Mouse (Mus musculus) neural tube, embryonic 15.5 days (tissue): Measurements from ENCODE around the gene Mgat4a. TPM values are rescaled to one million over a fixed set of nuclear protein-coding genes. Genes with fewer than 3 reads are reported as not detected.

Source experiments
- ATAC-seq: fragments of 200-750 bp; cut with Nextera tagmentation; 2 replicates; pipeline ENCODE4 v1.8.0; 2017; ENCODE audit warnings: mild to moderate bottlenecking, moderate TSS enrichment, moderate library complexity; ENCODE audit not compliant: low FRiP score
- H3K27ac ChIP-seq: fragments of 300-500 bp; sonication (generic); replicated peaks from 2 replicates; pipeline ENCODE4 v1.5.1; 2015; ENCODE audit warnings: mild to moderate bottlenecking, inconsistent platforms
- H3K27me3 ChIP-seq: fragments of 300-500 bp; sonication (generic); replicated peaks from 2 replicates; pipeline ENCODE4 v1.6.1; 2015; ENCODE audit warnings: inconsistent platforms
- H3K36me3 ChIP-seq: fragments of 300-500 bp; sonication (generic); 2 replicates; pipeline ENCODE4 v1.6.1; 2015; ENCODE audit warnings: inconsistent platforms
- H3K4me1 ChIP-seq: fragments of 300-500 bp; sonication (generic); 2 replicates; pipeline ENCODE4 v1.6.1; 2015; ENCODE audit warnings: inconsistent platforms
- H3K4me2 ChIP-seq: fragments of 300-500 bp; sonication (generic); 2 replicates; pipeline ENCODE4 v1.6.1; 2015; ENCODE audit warnings: inconsistent platforms, mild to moderate bottlenecking, moderate library complexity
- H3K4me3 ChIP-seq: fragments of 300-500 bp; sonication (generic); replicated peaks from 2 replicates; pipeline ENCODE4 v1.5.1; 2015; ENCODE audit warnings: mild to moderate bottlenecking, inconsistent platforms
- H3K9ac ChIP-seq: fragments of 300-500 bp; sonication (generic); replicated peaks from 2 replicates; pipeline ENCODE4 v1.6.1; 2015; ENCODE audit warnings: mild to moderate bottlenecking, inconsistent platforms
- H3K9me3 ChIP-seq: fragments of 300-500 bp; sonication (generic); replicated peaks from 2 replicates; pipeline ENCODE4 v1.6.1; 2016; ENCODE audit warnings: inconsistent platforms
- WGBS: fragments of 180-500 bp; shearing (Covaris S2); methylation state at CpG from one replicate; pipeline ENCODE4 v1.1.7; 2015; ENCODE audit warnings: mixed read lengths; 5-methylcytosine and 5-hydroxymethylcytosine counted together
- polyA plus RNA-seq: library from polyadenylated mRNA; unstranded; fragments of >200 nt; fragmentation: Nextera tagmentation; extraction: Ambion mirVana; gene quantifications from 2 replicates; pipeline ENCODE4 v1.2.1, GENCODE M21; 2015

Gene Mgat4a
- polyA plus RNA-seq, 1 experiment from 2014 or later: 10.6 TPM

DNA sequence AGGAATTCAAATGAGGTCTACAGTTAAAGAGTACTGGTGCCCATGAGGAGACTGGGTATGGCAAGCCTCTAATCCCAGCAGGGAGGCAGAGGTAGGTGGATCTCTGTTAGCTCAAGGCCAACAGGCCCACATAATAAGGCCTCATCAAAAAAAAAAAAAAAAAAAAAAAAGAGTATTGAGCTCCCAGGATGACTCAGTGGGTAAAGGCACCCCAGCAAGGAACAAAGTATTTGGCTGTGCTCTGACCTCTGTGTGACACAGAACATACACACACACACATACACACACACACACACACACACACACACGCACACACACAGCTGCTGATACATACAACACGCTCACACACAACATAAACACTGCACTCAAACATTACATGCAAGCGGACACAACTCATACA, 65.5 kb downstream of the Mgat4a start:
- 96% methylated on average over 3 of the region's 3 CpGs for WGBS
- Histone ChIP-seq H3K9ac (no peak overlapping the region), H3K9me3 (no peaks in the 10 kb centered on the region), H3K27me3 (no peaks in the 10 kb centered on the region), H3K27ac (no peak overlapping the region), H3K36me3 (no peaks in the 10 kb centered on the region), H3K4me3 (no peak overlapping the region), H3K4me1 (no peaks in the 10 kb centered on the region), H3K4me2 (no peak overlapping the region)
- ATAC-seq: no peak

DNA sequence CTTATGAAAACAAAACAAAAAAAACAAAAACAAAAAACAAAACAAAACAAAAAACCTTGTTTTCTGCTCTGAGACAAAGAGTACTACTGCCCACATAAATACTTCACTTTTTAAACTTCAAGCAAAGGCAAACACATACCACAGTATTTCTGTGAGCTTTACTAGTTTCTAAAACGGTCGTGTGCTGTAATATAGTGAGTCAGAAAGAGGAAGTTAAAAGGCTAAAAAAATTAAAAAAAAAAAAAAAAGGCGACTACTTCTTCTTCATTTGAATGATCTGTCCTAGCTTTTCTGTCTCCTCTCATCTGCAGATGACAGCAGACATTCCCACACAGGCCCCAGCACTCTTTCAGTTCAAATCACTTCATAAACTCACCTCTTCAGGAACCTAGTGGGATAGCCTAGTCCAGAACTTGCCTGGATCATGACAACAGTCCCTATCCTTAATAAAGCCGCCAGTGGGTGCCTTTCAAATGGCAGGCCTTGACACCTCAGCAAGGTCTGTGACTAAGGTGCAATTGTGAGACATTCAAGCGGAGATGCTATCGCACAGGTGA, 66.1 kb downstream of the Mgat4a start:
- H3K9me3 ChIP-seq: no peaks in the 10 kb centered on the region
- 89% methylated on average over 6 of the region's 6 CpGs for WGBS
- H3K27ac ChIP-seq: no peak overlapping the region
- no peak overlapping the region for H3K4me2 ChIP-seq
- no peak overlapping the region for H3K4me3 ChIP-seq
- no peak for ATAC-seq
- H3K4me1 ChIP-seq: no peaks in the 10 kb centered on the region
- H3K27me3 ChIP-seq: no peaks in the 10 kb centered on the region
- H3K36me3 ChIP-seq: no peaks in the 10 kb centered on the region
- no peak overlapping the region for H3K9ac ChIP-seq

DNA sequence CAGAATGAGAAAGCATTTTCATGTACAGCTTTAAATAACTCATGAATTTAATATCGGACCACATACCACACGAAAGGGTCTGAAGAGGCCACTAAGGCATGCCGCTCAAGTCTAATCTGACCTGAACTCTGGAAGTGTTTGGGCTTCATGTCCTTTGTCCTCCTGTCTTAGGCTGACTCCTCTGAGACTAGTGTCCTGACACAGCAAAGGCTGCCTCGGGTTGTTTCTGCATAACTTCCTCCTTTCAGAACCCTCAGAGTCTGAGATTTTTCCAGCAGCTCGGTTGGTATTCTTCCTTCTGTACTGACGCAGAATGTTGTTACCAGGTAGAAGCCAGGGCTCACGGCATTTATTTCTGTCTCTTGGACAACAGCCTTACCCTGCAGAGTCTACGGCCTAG, 66.8 kb downstream of the Mgat4a start:
- Histone ChIP-seq H3K4me1 (no peaks in the 10 kb centered on the region), H3K36me3 (no peaks in the 10 kb centered on the region), H3K9me3 (no peaks in the 10 kb centered on the region), H3K27me3 (no peaks in the 10 kb centered on the region), H3K4me2 (no peak overlapping the region), H3K27ac (no peak overlapping the region), H3K9ac (no peak overlapping the region), H3K4me3 (no peak overlapping the region)
- 82% methylated on average over 8 of the region's 8 CpGs for WGBS
- no peak for ATAC-seq

DNA sequence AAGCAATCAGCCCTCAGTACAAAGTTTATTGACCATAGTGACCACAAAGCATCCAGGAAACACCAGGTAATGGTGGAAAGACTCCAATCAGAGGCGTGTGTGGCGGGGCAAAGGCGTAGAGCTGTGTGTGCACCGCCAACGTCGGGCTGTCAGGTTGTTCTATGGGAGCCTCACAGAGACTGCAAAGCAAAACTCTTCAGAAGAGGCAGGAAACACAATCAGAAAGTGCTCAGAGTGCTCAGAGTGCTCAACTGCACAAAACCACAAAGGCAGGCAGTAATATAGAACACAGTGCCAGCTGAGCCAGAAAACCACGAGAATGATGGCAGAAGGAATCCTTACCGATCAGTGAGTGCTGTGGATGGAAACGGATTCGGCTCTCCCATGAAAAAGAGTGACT, 67.6 kb downstream of the Mgat4a start:
- Histone ChIP-seq H3K4me3 (no peak overlapping the region), H3K27ac (no peak overlapping the region), H3K27me3 (no peaks in the 10 kb centered on the region), H3K4me1 (no peaks in the 10 kb centered on the region), H3K36me3 (no peaks in the 10 kb centered on the region), H3K9me3 (no peaks in the 10 kb centered on the region), H3K4me2 (no peak overlapping the region), H3K9ac (no peak overlapping the region)
- WGBS: 88% methylated on average over 10 of the region's 10 CpGs
- ATAC-seq: no peak

DNA sequence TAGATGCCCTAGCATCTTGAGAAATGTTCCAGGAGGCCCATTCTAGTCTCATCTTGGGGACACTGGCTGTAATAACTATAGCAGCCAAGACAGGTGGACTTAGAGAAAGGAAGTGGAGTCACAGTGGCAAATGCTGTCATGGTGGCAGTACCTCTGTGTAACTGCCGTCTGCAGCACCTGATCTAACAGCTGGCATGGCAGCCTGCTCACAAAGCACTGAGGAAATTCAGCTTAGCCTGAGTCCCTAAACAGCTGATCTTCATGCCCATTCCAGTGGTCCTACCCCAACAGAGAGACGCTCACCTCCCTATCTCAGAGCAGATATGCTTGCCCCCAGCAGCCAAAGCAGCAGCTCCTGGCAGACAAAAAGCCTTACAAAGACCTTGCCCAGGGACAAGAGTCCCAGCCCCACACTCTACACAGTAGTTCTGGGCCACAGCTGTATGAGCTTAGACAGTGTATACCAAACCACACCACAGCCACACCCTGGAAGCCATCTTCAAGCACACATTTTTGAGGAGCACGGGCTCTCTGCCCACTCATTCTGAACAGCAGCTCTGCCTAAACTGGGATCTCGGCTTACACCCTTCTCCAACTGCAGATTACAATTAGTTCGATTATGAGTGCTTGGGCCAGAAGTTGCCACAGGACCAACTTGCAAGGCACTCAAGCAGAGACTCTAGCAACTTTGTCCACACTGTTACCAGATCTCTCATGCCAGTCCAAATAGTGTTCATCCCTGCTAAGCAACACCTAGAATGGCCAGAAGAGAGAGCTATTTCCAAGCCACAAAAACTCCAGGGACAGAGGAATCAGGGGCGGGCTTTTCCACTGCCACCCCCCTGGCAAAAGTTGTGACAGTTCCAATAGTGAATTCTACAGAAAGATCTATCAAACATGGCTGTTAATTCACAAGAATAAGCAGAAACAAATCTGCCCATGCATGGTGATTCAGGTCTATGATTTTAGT, 69.4 kb downstream of the Mgat4a start:
- Histone ChIP-seq H3K4me2 (no peak overlapping the region), H3K9me3 (no peaks in the 10 kb centered on the region), H3K27ac (no peak overlapping the region), H3K4me1 (no peaks in the 10 kb centered on the region), H3K4me3 (no peak overlapping the region), H3K36me3 (no peaks in the 10 kb centered on the region), H3K9ac (no peak overlapping the region), H3K27me3 (no peaks in the 10 kb centered on the region)
- ATAC-seq: no peak
- WGBS: 84% methylated on average over 6 of the region's 6 CpGs

DNA sequence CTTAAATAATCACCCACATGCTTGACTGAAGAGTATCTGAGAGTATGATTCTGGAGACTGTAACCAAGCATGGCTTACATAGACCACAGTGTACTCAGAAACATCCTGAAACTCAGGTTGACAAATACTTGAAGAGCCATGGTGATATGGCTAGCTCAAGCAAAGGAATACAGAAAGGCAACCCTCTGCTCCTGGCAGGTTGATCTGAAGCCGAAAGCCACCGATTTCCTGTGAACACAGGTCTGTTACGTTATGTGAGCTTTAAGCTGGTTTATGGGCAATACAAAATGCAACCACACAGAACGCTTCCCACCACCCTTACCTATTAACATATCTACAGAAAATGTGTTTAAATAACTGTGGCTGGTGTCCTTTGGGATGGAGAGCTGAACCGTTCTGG, 71.8 kb downstream of the Mgat4a start:
- no peak overlapping the region for H3K4me3 ChIP-seq
- H3K27ac ChIP-seq: no peak overlapping the region
- H3K9me3 ChIP-seq: no peaks in the 10 kb centered on the region
- no peaks in the 10 kb centered on the region for H3K27me3 ChIP-seq
- no peaks in the 10 kb centered on the region for H3K36me3 ChIP-seq
- no peak overlapping the region for H3K4me2 ChIP-seq
- ATAC-seq: no peak
- H3K4me1 ChIP-seq: no peaks in the 10 kb centered on the region
- 95% methylated on average over 5 of the region's 5 CpGs for WGBS
- H3K9ac ChIP-seq: no peak overlapping the region

DNA sequence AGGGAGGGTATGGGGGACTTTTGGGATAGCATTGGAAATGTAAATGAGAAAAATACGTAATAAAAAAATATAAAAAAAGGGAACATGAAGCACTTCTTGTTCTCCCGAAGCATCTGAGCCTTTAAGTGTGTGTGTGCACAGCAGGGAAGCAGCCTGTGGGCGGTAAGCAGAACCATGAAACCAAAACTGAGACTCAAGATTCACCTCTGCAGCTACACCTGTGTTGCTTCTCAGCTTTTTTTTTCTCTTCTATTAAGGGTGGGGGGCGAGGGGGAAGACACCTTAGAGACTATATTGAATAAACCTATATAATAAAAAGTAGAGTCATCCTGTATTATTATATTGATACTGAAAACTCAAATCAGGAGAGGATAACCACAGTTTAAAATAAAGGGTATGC, 73.0 kb downstream of the Mgat4a start:
- Histone ChIP-seq H3K4me2 (no peak overlapping the region), H3K9ac (no peak overlapping the region), H3K9me3 (no peaks in the 10 kb centered on the region), H3K27ac (no peak overlapping the region), H3K4me1 (no peaks in the 10 kb centered on the region), H3K36me3 (no peaks in the 10 kb centered on the region), H3K4me3 (no peak overlapping the region), H3K27me3 (no peaks in the 10 kb centered on the region)
- WGBS: 83% methylated on average over 4 of the region's 4 CpGs
- no peak for ATAC-seq

DNA sequence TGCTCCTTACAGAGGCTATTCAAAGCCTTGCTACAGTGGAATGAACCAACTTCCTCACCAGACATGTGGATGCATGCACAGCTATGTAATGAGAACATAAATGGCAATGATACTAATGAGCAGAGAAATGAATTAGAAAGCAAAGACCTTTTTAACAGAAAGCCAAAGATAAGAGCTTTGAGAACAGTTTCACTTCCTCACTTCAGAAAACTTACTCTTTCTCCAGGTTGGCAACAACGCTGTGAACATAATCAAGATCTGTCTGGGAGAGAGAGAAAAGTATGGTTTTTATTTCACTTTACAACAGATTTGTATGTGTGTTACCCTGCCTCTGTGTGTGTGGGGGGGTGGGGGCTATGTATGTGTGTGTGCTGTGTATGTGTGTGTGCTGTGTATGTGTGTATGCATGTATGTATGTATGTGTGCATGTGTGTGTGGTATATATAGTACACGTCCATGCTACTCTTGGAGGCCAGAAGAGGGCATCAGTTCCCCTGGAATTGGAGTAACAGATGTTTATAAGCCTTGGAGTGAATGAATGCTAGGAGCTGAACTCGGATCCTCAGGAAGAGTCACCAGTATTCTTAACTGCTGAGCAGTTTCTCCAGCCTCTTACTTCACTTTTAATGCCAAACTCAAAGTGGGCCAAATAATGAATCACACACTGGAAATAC, 74.4 kb downstream of the Mgat4a start:
- no peak overlapping the region for H3K4me3 ChIP-seq
- H3K4me2 ChIP-seq: no peak overlapping the region
- no peak for ATAC-seq
- no peak overlapping the region for H3K9ac ChIP-seq
- no peaks in the 10 kb centered on the region for H3K4me1 ChIP-seq
- no peaks in the 10 kb centered on the region for H3K9me3 ChIP-seq
- WGBS: 89% methylated on average over 3 of the region's 3 CpGs
- H3K27ac ChIP-seq: no peak overlapping the region
- H3K27me3 ChIP-seq: no peaks in the 10 kb centered on the region
- H3K36me3 ChIP-seq: peaks cover 2% of the 10 kb centered on the region

DNA sequence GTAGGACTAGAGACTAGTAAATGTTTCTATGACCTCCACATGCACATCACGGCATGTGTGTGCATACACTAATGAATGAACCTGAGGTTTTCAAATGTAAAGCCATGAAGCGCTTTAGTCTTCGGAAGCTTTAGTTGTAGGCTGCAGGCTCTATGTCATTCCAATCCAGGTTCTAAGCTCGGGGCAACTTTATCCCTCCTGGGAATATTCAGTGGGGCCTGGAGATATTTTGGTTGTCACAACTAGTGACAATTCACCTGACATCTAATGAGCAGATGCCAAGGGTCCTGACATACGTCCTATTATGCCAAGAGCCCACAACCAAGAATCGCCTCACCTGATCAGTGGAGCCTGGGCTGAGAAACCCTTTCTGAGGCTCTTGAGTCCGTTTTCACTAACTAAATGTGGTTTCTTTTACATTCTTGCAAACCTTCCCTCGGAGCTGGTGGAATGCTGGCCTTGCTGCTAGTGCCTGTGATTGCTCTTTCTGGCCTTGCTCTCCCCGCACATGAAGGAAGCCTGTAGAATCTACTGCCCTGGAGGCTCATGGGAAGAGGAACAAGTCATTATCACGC, 75.9 kb downstream of the Mgat4a start:
- no peak overlapping the region for H3K9ac ChIP-seq
- H3K4me2 ChIP-seq: no peak overlapping the region
- 90% methylated on average over 10 of the region's 10 CpGs for WGBS
- H3K27me3 ChIP-seq: no peaks in the 10 kb centered on the region
- no peak for ATAC-seq
- H3K4me1 ChIP-seq: no peaks in the 10 kb centered on the region
- H3K9me3 ChIP-seq: no peaks in the 10 kb centered on the region
- no peak overlapping the region for H3K4me3 ChIP-seq
- H3K36me3 ChIP-seq: peaks cover 2% of the 10 kb centered on the region
- no peak overlapping the region for H3K27ac ChIP-seq

DNA sequence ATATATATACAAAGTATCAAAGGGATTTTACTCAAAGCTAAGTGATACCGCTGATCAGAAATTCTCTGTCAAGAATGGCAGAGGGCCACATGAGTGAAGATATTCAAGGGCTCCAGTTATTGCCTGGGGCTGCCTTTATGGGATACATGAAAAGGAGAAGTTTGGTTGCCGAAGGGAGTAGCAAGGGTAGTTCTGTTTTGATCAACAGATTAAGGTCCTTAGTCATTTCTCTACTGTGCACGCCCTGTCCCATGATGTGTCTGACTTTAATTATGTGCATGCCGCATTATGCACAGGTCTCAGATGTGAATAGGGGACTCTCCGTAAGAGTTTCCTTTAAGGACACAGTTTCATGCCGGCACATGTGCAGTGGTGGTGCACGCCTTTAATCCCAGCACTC, 83.3 kb downstream of the Mgat4a start:
- ATAC-seq: no peak
- no peak overlapping the region for H3K9ac ChIP-seq
- no peaks in the 10 kb centered on the region for H3K27me3 ChIP-seq
- no peaks in the 10 kb centered on the region for H3K4me1 ChIP-seq
- H3K9me3 ChIP-seq: no peaks in the 10 kb centered on the region
- H3K27ac ChIP-seq: no peak overlapping the region
- no peak overlapping the region for H3K4me2 ChIP-seq
- no peak overlapping the region for H3K4me3 ChIP-seq
- peaks cover 2% of the 10 kb centered on the region for H3K36me3 ChIP-seq
- 93% methylated on average over 7 of the region's 7 CpGs for WGBS

DNA sequence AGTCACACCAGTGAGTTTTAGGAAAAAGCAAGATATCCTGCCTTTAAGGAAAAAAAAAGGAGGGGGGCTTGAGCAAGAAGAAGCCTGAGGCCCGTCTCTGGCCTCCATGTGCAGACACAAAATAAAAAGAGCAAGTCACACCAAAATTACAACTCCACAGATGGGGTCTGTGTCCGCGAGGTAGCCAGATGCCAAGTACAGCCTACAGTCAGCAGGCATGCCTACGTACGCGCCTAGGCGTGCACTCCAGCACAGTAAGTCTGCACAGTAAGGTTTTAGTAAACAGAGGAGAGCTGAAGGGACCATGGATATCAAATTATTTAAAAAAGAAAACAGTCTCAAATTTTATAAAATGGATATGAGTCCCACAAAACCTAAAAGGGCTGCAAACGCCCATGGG, 89.5 kb downstream of the Mgat4a start:
- H3K36me3 ChIP-seq: peaks cover 27% of the 10 kb centered on the region
- H3K4me1 ChIP-seq: no peaks in the 10 kb centered on the region
- H3K27me3 ChIP-seq: no peaks in the 10 kb centered on the region
- H3K4me3 ChIP-seq: no peak overlapping the region
- no peak overlapping the region for H3K27ac ChIP-seq
- WGBS: 92% methylated on average over 8 of the region's 8 CpGs
- H3K9me3 ChIP-seq: no peaks in the 10 kb centered on the region
- no peak overlapping the region for H3K9ac ChIP-seq
- no peak for ATAC-seq
- H3K4me2 ChIP-seq: no peak overlapping the region
